Mouse (Mus musculus): ENCODE measurements around the gene Camta2. TPM values are rescaled to one million over a fixed set of nuclear protein-coding genes. Genes with fewer than 3 reads are reported as not detected.
A peak's percentile ranks its signal among the peaks of the same experiment; 100 is the strongest.

Gene Camta2
- total RNA-seq, 2 experiments from 2014 or later, result 6.4 to 24.5 TPM

DNA sequence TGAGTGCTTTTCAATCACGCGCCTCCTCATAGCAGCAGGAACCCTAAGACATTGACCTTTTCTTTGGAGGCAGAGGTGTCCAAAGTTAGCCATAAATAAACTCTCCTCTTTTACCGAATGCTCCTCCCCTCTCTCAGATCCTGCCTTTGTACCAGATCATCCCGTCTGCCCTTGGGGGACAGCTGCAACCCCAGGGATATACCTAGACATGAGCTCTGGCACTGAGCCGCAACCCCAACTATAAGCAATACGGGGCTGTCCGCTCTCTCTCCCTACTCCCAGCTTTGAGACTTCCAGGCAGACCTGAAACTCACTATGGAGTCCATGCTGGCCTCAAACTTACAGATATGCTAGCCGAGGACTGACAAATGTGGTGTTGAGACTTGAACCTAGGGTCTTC lies 21.2 kb downstream of the Camta2 start:
- ATAC-seq (ENCODE audit: poor library complexity, severe bottlenecking), result no peak

DNA sequence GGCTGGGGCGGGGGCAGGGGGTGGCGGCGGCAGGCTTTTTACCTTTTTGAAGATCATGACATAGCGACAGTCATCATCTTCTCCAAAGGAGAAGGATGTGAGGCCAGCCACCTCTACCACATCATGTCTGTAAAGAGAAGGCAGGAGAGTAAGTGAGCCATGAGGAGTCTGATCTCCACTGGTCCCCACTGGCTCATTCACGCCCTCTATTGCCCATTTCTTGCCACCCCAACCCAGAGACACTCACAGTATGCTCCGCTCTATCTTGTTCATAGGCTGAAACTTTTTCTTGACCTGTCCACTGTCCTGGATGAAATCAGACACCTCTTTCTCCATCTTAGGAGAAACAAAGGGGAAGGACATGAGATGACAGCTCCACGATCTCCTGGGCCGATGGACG lies 23.2 kb downstream of the Camta2 start:
- ATAC-seq (ENCODE audit: poor library complexity, severe bottlenecking), result no peak

DNA sequence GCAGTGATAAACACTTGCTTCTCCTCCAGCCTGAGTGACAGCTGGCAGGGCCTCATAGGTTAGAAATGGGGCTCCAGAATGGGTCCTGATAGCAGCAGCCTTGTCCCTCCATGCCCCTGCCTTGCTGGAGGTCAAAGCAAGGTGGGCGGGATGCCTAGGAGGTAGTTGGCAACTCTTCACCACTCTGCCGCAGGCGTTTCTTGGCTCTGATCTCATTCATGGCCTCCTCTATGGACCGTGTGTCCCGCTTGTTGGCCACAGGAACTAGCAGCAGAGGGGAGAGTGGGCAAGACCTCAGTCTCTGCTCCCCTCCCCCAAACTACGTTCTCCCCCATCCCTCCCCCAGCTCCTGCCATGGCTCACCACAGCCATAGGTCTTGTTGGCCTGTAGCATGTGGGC lies 23.9 kb downstream of the Camta2 start:
- ATAC-seq (ENCODE audit: poor library complexity, severe bottlenecking), result no peak

DNA sequence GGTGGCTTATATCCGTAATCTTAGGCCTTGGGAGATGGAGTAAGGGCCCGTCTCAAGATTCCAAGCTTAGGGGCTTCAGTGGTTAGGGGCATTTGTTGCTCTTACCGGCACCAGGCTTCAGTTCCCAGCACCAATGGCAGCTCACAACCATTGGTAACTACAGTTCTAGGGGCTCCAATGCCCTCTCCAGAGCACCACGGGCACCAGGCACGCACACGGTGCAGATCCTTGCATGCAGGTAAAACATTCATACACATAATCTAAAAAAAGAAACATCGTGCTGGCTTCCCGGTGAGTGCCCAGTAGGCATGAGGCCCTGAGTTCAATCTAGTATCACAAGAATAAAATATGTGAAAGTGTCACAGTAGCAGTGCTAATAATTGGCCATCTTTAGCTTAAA lies 24.8 kb downstream of the Camta2 start:
- no peak for ATAC-seq (ENCODE audit: poor library complexity, severe bottlenecking)

DNA sequence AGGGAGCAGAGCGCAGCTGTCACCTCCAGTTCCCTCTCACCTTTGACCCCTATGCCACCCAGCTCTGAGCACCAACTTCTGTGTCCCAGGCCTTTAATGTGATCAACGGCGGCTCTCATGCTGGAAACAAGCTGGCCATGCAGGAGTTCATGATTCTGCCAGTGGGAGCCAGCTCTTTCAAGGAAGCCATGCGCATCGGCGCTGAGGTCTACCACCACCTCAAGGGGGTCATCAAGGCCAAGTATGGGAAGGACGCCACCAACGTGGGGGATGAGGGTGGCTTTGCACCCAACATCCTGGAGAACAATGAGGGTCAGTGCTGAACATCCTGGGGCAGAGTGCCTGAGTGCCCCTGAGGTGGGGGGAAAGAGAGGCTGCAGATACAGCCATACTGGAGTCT lies 27.3 kb downstream of the Camta2 start:
- ATAC-seq (ENCODE audit: poor library complexity, severe bottlenecking), result no peak

DNA sequence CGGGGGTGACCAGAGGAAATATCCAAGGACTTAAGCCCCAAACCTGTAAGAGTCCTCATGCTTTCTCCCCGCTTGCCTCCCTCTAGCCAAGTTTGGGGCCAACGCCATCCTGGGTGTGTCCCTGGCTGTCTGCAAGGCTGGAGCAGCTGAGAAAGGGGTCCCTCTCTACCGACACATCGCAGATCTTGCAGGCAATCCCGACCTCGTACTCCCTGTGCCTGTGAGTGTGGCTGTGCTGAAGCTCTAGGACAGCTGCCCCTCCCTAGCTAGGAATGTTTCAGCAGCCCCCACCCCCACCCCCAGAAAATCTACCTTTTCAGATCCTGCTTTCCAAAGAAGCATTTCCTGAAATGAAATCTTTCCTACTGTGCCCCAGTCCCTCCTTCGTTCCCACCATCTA lies 29.0 kb downstream of the Camta2 start:
- no peak for ATAC-seq (ENCODE audit: poor library complexity, severe bottlenecking)

DNA sequence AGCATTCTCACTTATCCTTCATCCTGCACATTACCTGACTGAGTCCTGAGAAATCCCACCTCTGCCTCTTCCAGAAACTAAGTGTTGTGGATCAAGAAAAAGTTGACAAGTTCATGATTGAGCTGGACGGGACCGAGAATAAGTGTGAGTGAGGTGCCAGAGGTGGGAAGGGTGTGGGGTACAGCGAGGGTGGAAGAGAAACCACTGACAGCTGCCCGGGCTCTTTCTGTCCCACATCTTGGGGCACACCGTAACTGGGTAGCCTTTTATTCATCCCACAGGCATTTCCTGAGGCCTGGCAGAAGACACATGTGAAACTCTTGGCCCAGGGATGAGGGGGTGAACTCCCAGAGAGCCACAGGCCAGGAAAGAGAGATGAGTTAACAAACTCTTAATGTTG lies 29.4 kb downstream of the Camta2 start:
- ATAC-seq (ENCODE audit: poor library complexity, severe bottlenecking), result no peak

DNA sequence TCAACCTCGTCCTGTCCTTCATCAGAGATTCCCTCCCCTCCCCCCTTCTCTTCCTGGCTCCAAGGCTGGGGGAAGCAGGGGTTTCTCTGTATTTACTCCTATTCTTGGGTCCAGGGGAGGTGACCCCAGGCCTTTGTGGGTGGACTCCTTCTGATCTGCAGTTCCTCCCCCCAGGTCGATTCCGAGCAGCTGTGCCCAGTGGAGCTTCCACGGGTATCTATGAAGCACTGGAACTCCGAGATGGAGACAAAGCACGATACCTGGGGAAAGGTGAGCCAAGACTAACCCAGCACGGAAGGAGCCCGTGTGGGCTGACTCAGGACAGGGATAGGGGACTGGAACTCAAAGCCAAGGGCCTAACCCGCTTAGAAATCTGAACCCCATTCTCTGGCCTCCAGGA lies 29.9 kb downstream of the Camta2 start:
- no peak for ATAC-seq (ENCODE audit: poor library complexity, severe bottlenecking)

DNA sequence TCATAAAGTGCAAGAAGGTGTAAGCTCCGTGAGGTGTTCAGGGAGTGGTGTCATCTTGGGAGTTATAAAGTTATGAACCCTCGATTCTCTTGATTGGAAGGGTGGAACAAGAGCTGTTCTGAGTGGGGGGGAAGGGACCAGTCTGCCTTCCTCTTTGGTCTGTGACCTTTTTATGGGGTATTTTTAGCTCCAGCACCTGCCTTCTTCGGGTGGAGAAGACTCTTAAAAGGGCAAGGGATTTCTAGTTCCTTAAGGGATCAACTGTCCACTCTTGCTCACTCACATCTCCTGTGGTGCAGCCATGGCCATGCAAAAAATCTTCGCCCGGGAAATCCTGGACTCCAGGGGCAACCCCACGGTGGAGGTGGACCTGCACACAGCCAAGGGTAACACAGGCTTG lies 30.3 kb downstream of the Camta2 start:
- ATAC-seq (ENCODE audit: poor library complexity, severe bottlenecking), result no peak

DNA sequence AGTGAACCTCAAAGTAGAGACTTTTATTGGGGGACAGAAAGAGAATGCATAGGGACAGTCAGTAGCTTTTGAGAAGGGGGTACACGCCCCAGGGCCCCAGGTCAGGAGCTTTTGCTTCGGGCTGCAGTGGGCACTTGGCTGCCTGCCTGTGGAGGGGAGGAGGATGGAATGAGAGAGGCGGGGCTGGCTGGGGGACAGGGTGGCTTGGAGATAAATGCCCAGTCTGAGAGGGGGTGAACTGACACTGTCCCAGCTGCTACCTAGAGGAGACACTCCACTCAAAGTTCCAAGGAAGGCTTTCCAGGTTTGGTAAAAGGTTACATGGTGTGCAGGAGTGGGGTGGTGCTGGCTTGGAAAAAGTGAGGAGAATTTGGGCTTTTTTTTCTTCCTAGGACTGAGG lies 30.9 kb downstream of the Camta2 start, which contains the start of gene Eno3:
Gene Eno3 (plus strand): TSS at position 239 of the 400 bp plus-strand sequence.
- no peak for ATAC-seq (ENCODE audit: poor library complexity, severe bottlenecking)

DNA sequence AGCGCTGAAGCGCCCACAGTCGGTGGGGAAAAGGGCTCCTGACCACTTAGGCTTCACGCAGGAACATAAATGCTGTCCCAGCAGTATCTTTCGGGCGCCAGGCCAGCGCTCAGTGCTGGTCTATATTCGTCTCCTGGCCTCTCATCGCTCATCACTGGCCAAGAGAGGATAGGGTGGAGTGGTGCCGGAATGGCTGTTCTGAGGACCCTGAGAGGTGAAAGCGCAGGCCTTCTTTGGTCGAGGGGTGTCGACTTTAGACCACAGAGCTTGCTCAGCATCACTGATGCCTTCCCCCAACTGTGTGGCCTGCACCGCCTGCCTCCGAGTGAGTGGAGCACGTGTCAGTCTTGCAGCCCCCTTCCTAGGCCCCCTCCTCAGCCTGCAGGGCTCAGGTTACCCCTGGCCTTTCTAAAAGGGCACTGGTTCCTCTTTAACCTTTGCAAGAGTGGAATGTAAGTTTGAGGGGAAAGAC lies 31.4 kb downstream of the Camta2 start:
- ATAC-seq (ENCODE audit: poor library complexity, severe bottlenecking), result no peak

DNA sequence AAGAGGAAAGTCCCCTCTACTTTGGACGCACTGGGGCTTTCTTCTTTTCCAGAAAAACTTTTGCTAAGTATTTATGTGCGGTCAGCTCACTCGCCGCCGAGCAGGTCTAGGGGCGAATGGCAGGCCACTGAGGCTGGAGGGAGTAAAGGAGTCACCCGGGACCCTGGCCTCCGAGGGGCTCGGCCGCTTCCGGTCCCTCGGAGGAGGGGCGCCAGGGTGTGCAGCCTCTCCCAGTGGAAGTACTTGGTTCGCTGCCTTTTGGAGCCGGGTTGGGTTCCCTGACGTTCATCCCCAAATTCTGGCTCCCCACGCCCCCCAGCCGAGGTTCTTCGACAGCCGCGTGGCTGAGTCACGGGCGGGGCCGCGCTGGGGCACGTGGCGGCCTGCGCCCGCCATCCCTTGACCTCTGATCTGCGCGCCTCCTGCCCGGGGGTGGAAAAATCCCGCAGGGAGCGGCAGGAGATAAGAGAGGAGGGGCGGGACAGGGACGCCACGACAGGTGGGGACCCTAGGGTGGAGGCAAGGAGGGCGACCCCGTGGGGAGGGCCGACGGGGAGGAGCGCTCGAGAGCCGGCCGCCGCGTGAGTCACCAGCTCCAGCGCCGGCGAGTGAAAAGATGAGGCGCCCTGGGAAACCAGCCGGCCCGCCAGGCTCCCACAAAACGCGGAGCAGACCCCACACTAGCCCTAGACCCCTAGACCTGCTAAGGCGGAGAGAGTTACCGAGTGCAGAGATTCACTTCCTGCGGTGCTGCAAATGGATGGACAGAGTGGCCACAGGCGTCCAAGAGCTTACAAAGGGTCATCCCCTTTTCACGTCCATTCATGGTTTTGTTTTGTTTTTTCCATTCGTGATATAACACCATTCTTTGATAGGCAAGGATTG lies 32.1 kb downstream of the Camta2 start:
- no peak for ATAC-seq (ENCODE audit: poor library complexity, severe bottlenecking)

DNA sequence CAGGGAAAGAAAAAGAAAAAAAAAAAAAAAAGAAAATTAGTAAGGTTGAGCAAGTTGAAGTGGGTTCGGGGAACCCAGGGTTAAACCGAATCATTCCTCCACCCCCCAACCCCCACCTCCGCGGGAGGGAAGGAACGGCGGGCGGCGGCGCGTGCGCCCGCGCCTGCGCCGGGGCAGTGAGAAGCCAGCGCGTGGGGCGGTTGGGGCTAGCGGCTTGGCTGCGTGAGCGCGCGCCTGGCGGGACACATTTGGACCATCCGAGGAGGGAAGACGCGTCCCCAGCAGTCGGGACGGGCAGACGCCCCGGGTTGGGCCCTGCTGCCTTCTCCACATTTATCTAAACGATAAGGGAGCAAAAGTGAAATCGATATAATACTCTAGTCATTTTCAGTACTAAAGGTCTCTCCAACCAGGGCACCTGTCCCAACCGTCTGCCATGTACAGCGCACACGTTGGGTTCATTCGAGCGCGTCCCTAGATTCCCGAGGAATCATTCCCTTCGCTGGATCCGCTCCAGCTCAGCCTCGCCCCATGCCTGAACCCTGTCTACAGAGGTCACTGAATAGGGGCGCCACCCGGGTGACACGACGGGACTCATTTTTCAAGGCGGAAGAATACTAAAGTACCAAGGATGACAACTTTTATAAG lies 32.9 kb downstream of the Camta2 start:
- peak; percentile 32 for ATAC-seq (ENCODE audit: poor library complexity, severe bottlenecking)

DNA sequence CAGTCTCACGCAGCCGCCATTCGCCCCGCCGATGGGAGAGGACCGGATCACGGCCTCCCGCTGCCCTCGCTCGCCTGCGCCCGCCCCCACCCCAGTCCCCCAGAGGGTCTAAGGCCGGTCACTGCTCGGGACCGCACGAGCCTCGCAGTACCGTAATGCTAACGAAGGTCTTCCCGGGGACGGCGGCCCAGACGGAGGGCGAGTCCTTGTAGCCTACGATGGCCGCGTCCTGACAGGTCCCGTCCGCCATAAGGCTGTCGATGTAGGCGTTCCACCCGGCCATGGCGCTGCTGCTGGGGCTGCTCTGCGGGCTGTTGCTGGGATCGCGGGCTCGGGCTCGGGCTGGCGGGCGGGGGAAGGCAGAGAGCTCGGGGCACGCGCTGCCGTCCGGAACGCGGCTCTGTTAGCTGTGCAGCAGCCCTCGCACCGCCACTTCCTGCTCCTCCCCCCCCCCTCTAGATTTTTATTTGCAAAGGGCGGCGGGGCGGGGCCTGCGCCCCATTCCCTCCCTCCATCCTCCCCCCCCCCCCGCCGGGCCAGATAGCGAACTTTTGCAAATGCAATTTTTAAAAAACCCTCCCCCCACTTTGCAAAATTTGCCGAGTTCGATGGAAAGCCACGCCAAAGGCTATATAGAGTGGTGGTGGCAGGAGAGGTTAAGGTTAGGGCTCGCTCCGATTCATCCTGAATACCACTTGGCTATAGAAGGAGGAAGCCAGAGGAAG lies 33.5 kb downstream of the Camta2 start, which contains the start of gene Pfn1:
Gene Pfn1 (minus strand): TSS at position 447 of the 725 bp plus-strand sequence.
- peak; percentile 53 for ATAC-seq (ENCODE audit: poor library complexity, severe bottlenecking)

DNA sequence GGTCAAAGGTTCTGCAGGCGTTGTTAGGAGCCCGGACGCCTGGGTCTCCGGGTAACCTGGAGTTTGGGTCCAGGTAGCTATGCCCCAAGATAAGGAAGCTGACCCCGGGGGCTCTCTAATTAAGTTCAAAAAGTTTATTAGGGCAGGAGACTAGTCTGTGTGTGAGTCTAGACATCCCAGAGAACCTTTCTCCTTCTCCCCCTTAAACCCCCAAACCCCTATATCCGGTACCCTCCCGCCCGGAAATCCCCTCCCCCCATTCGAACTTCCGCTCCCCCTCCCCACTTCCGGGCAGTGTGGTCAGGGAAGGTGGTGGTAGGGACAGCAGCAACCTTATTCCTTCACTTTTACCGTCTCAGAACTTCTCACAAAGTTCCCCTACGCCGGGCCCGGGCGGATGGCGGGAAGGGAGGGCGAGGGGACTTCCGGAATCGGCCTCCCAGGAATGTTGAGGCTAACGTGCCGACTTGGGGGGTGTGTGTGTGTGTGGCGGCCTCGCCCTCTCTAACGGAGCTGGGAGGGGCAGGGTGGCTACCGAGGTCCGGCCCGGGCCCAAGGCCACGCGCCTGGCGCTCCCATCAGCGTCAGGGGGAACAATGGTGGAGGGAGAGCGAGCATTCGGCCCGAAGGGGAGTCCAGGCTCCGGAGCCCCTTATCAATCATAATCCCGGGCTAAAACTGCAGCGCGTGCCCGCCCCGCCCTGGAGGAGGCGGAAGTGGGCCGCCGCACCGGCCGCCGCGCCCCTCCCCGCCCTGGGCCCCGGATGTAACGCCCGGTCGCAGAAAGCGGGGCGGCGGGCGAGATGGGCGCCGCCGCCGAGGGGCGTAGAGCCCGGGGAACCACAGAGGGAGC lies 34.3 kb downstream of the Camta2 start:
- ATAC-seq (ENCODE audit: poor library complexity, severe bottlenecking), result peak; percentile 29

DNA sequence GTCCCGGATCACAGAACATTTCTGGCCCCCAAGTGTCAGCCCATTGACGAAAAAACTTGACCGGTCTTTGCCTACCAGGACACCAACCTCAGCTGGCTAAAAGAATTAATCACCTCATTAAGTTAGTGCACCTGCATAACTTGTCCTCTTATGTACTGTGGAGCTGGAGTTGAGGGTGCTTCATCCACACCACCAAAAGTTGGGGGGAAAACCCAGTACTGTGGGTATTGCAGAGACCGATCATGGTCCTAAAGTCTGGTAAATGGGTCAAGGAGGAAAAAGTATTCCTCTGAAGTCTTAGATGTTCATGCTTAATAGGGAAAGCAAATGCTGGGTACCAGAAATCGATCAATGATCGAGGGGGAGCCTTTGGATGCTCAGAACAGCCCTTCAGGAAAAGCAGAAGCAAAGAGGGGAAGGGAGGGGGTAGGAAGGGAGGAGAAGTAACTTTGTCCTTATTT lies 35.0 kb downstream of the Camta2 start:
- peak; percentile 21 for ATAC-seq (ENCODE audit: poor library complexity, severe bottlenecking)

DNA sequence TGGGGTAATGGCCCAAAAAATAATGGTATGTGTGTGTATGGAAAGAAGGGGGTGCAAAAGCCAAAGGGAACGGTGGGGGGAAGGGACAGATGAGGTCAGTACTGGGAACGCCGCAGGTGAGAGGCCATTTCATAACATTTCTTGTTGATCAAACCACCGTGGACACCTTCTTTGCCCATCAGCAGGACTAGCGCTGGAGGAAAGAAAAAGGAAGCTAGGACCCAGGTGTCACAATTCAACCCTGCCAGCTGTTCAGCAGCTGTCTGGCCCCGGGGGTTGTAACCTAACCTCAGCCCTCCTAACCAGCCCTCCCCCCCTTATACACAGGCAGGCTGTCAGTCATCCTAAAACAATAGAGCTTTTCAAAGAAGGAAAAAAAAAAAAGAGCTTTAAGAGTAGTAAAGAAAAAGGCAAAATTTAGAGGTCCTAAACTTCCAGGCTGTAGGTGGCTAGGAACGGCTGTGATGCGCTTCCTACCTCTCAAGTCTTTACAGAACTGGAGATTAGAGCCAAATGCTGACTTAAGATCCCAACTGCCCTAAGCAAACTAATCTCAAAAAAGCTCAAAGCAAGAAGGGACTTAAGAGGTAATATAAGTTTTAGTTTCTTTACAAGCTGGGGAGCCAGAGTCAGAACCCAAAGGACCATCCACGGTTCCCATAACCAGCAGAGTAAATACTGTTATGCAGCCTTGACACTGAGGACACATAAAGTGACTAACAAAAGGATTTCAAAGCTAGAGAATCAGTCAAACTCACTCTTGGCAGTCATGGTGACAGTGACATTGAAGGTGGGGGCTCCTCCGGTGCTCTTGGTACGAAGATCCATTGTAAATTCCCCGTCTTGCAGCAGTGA lies 35.6 kb downstream of the Camta2 start:
- no peak for ATAC-seq (ENCODE audit: poor library complexity, severe bottlenecking)

DNA sequence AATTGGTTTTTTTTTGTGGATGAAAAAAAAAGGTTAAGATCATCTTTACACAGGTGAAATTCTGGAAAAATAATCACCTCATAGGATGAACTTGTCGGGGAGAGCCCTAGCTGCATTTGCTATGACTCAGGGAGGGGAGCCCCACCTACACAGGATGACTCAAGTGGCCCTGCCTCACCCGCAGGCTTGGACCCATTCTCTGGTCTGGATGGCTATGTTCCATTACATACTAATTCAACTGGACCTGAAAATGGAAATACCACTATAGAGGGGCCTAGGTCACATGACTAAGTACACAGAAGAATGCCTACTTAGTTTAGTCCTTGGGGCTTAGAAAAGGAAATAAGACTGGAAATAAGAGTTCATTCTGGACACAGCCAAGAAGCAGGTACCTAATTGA lies 36.5 kb downstream of the Camta2 start:
- no peak for ATAC-seq (ENCODE audit: poor library complexity, severe bottlenecking)
